In the genomic region with DNA sequence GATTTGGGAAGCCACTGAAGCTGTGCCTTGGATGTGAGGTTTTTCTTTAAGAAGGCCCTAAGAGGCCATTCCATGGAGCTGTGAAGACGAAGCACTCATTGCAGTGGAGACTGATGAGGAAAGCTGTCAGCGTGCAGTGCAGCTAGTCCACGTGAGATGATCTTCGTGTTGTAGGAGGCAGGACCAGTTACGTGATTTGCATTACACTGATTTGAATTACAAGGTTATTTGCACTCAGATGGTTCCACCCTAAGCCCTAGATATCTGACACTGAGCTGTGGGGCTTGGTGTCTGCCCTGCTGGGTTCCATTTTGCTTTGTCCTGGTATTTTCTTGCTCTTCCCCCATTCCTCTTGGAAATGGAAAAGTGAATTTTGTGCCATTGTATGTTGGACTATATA, we compare ENCODE assay signal across 24 mouse cellular contexts. TPM values are rescaled to one million over a fixed set of nuclear protein-coding genes. Genes with fewer than 3 reads are reported as not detected.
"Had no signal": no experiment of that assay in that cellular context is flagged by ENCODE, and none has a peak within 500 bp of the region (broad histone marks: within the 10 kb centered on the region; RNA-seq: fewer than 3 reads in every experiment).

No protein-coding gene starts in this region.

- H3K9ac ChIP-seq: lung, embryonic 14.5 days; midbrain, embryonic 12.5 days; neural tube, embryonic 13.5 days; neural tube, embryonic 15.5 days had no signal

- H3K4me3 ChIP-seq: midbrain, embryonic 10.5 days; midbrain, embryonic 12.5 days; myocyte; neural tube, embryonic 13.5 days; neural tube, embryonic 15.5 days had no signal

- H3K36me3 ChIP-seq: midbrain, embryonic 10.5 days; midbrain, embryonic 12.5 days; neural tube, embryonic 13.5 days; neural tube, embryonic 15.5 days had no signal

- H3K27me3 ChIP-seq: midbrain, embryonic 12.5 days; neural tube, embryonic 13.5 days; neural tube, embryonic 15.5 days had no signal

- H3K27ac ChIP-seq: midbrain, embryonic 10.5 days; midbrain, embryonic 12.5 days; neural tube, embryonic 13.5 days; neural tube, embryonic 15.5 days had no signal

- H3K4me1 ChIP-seq: midbrain, embryonic 10.5 days; midbrain, embryonic 12.5 days; neural tube, embryonic 13.5 days; neural tube, embryonic 15.5 days had no signal

- H3K9me3 ChIP-seq: midbrain, embryonic 10.5 days; midbrain, embryonic 12.5 days; neural tube, embryonic 13.5 days; neural tube, embryonic 15.5 days had no signal

- H3K4me2 ChIP-seq: lung, embryonic 14.5 days; midbrain, embryonic 12.5 days; neural tube, embryonic 13.5 days; neural tube, embryonic 15.5 days had no signal

- DNase-seq: lung, embryonic 14.5 days; lung, postnatal 10 days; lung, postnatal 4 days; midbrain, embryonic 14.5 days; retina, postnatal 1 day; right cerebral cortex, adult 18-20 months; right cerebral cortex, postnatal 25 days; right cerebral cortex, postnatal 4 days; spleen, adult 18-20 months; thymus, adult 18-20 months; thymus, postnatal 14 days; thymus, postnatal 36 days had no signal

- ATAC-seq: midbrain, embryonic 16.5 days had no signal

RNA-seq across cellular contexts. Expression of a gene that starts 44.1 kb away (rescaled TPM):
- polyA plus RNA-seq: lung, embryonic 14.5 days; lung, embryonic 16.5 days; midbrain, embryonic 10.5 days; midbrain, embryonic 12.5 days; midbrain, embryonic 14.5 days; midbrain, embryonic 16.5 days; myocyte; neural tube, embryonic 11.5 days; neural tube, embryonic 13.5 days; neural tube, embryonic 15.5 days; small intestine, adult 2 months; stomach, embryonic 14.5 days; stomach, embryonic 16.5 days; thymus, postnatal 0 days had no signal
